Mouse (Mus musculus): ENCODE data around the gene Arl1.
A peak's percentile ranks its signal among the peaks of the same experiment; 100 is the strongest.
"Not testable (repeated sequence)": the region's sequence is repeated elsewhere in the genome, so short reads cannot be mapped to it uniquely, and the experiment has no call there.

Arl1 gene

DNA sequence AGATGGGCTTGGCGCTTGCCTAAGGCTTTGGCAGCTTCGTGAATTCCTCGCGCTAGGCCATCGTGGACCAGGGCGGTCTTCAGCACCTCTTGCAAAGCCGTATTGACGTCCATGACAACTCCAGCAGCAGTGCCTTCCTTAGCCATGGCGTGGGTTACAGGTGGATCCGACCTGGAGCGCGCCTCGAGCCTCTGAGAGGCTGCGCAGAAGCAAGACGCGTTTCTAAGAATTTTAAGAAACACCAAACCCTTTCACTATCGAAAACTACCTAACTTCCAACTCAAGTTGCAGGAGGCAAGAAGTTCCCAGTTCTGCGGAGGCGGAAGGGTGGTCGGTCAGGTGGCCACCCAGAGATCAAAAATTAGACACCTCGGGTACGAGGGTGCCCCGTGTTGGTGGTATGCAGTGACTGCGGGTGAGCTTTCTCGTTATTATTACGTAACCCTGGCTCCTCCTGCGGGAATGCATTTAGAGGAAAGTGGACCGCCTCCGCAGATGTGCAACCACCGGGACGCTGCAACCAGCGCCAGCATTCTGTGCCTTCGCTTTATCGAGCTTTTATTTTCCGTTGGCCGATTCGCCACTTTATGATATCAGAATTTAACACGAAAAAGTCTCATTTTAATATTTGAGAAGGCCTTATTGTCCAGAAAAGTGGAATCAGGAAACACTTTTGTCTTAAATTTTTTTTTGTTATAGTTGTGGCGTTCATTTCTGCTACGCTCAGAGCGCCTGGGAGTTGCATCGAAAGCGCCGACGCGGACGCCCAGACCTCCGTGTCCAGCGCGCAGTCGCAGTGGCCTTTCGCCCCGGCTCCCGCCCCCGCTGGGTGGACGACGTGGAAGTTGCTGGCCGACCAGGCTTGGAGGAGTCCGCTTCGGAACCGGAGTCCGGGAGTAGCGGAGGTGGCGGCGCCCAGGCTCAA, at the start of gene Arl1:
Arl1 (plus strand) TSS at position 288 of the 925 bp plus-strand sequence.
- DNase-seq (ENCODE audit: low read depth, low spot score): peak; percentile 89

- DNase-seq (ENCODE audit: low read depth, low spot score): no peak
Observed at GRCm38 (mm10) chr10:88682904-88683563, 47.6 kb upstream of the Arl1 start.

DNA sequence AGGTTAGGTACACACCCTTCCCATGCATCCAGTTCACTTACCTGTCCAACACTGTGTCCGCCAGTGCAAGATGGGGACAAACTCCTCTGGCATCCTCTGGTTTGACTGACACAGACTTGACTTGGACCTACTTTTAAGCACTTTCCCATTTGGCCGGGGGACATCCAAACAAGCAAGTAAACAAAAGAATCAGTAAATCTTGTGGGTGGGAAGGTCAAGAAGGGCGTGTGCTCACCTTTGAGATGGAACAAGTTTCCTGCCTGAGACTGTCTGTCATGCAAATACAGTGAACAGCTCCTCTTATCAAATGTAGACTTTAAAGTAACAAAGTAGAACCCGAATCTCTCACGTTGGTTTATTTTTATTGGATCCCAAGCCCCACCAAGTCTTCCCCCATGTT, 45.7 kb upstream of the Arl1 start, which contains the start of gene Spic:
Spic (minus strand) TSS at position 91 of the 400 bp plus-strand sequence.
- no peak for DNase-seq (ENCODE audit: low read depth, low spot score)

- no peak for DNase-seq (ENCODE audit: low read depth, low spot score)
Observed at GRCm38 (mm10) chr10:88700938-88701337, 29.7 kb upstream of the Arl1 start.

DNA sequence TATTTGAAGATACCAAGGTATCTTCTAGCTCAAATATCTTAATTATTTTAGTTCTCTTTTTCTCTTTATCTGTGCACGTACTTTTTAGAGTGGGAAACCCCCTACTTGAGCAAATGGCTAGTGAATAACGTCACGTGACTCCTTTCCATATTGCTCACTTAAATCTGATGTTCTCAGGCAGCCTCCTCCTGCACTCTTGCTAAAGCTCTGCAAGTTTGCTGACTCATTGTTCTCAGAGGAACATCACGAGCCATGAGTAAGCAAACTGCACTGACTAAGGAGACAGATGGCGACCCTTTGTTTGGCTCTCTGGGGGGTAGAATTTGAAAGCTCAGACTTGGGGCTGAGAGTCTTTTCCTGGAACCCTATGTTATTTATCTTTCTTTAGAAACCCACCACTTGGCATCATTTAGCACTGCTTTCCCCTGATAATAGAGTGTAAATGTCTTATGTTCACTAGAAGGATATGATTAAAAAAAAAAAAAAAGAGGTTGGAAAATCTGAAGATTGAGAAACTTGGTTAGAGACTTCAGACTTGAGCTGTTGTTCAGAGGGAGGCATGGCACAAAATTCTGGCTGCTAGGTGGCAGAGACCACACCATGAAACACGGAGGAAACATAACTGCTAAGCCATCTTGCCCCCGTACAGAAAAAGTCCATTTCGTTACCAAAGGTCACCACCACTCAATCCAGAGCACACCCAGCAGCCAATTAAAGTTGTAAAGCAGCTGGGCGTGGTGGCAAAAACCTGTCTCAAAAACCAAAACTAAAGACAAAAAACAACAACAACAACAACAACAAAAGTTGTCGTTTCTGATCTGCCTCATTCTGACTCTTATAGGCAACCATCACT, 21.8 kb upstream of the Arl1 start:
- no peak for DNase-seq (ENCODE audit: low read depth, low spot score)

- no peak for DNase-seq (ENCODE audit: low read depth, low spot score)
Observed at GRCm38 (mm10) chr10:88712359-88712758, 18.3 kb upstream of the Arl1 start.

DNA sequence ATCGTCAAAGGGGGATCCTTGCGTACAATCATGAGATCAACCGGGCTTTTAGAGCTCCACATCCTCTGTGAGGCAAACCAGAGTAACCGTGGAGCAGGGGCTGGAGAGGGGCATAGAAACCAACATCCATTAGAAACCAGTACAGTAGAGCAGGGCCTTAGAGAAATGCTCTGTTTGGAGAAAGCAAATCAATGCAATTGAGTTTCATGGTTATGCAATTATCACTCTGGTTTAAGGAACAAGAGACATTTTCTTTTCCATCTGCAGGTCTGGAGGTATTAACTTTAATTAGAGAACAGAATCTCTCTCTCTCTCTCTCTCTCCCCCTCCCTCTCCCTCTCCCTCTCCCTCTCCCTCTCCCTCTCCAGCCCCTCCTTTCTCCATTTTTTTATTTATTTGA, 15.9 kb upstream of the Arl1 start:
- no peak for DNase-seq (ENCODE audit: low read depth, low spot score)

GRCm38 (mm10) chr10:88715621-88716020, 15.0 kb upstream of the Arl1 start:
- no peak for DNase-seq (ENCODE audit: low read depth, low spot score)

- no peak for DNase-seq (ENCODE audit: low read depth, low spot score)
Observed at GRCm38 (mm10) chr10:88716986-88717755, 13.5 kb upstream of the Arl1 start.

GRCm38 (mm10) chr10:88717756-88718025, 13.0 kb upstream of the Arl1 start:
- DNase-seq (ENCODE audit: low read depth, low spot score): no peak

DNA sequence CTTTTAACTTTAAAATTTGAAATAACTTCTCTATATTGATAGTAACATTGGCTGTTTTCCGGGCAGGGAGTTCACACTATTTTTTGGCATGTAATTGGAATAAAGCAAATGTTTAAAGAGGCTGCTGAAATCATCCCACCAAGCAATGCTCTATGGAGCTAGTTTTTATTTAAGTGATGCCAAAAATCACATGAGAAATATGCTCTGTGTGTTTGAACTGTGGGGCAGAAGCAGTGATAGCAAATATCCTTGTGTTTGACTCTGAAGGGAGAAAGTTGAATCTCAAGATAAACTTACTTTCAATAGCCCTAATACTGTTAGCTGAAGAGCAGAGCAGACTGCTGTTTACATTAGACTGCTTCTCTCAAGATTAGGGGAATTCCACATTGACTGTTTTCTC, 11.0 kb upstream of the Arl1 start:
- no peak for DNase-seq (ENCODE audit: low read depth, low spot score)

GRCm38 (mm10) chr10:88725343-88725742, 5.3 kb upstream of the Arl1 start:
- DNase-seq (ENCODE audit: low read depth, low spot score): no peak

DNA sequence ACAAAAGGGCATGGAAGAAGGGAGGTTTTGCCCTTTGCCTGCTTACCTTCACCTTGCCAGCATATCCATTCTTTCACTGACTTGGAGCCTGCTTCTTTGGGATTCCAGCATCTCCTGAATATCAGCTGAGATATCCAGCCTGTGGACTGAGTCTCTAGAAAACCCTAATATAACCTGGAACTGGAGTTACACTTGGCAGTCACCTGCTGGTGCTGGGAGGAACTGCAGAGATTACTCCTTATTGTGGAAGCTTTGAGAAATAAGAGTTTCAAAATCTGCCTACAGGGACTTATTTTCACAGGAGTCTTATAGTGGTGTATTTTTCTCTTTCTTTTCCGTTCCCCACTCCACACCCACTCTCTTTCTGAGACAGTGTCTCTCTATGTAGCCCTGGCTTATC, 3.5 kb upstream of the Arl1 start:
- no peak for DNase-seq (ENCODE audit: low read depth, low spot score)

- DNase-seq (ENCODE audit: low read depth, low spot score): no peak
Observed at GRCm38 (mm10) chr10:88728166-88728565, 2.5 kb upstream of the Arl1 start.

GRCm38 (mm10) chr10:88731496-88732308, 1.0 kb downstream of the Arl1 start:
- DNase-seq (ENCODE audit: low read depth, low spot score): peak; percentile 14

GRCm38 (mm10) chr10:88732309-88732622, 1.6 kb downstream of the Arl1 start:
- no peak for DNase-seq (ENCODE audit: low read depth, low spot score)

DNA sequence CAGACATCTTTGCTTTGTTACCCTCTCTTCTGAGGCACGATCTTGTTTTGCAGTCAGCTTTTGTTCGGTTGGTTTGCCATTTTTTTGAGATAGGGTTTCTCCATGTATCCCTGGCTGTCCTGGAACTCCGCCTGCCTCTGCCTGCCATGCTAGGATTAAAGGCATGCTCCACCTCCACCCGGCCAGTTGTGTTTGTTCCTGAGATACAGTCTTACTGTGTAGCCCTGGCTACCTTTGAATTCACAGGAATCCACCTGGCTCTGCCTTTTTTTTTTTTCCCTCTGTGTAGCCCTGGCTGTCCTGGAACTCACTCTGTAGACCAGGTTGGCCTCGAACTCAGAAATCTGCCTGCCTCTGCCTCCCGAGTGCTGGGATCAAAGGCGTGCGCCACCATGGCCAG, 8.4 kb downstream of the Arl1 start:
- DNase-seq (ENCODE audit: low read depth, low spot score): not testable (repeated sequence)

DNA sequence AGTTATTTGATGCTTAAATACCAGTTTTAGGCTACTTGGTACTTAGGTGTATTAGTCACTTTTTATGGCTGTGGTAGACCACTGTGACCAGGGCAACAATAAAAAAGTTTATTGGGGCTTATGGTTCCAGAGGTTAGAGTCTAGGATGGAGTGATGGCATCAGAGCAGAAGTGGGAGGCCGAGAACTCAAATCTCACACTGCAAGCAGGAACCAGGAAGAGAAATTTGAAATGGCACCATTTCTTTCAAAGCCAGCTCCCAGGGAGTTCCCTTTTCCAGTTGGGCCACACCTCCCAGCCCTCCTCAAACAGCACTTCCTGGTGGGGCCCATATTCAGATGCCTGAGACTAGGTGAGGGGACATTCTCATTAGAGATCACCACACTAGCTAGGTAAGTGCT, 9.2 kb downstream of the Arl1 start:
- no peak for DNase-seq (ENCODE audit: low read depth, low spot score)

GRCm38 (mm10) chr10:88740781-88741180, 10.1 kb downstream of the Arl1 start:
- DNase-seq (ENCODE audit: low read depth, low spot score): no peak

GRCm38 (mm10) chr10:88741426-88741825, 10.8 kb downstream of the Arl1 start:
- no peak for DNase-seq (ENCODE audit: low read depth, low spot score)
